Mouse (Mus musculus): ENCODE data around the gene Zmym6.
A peak's percentile ranks its signal among the peaks of the same experiment; 100 is the strongest.

Gene Zmym6

GRCm38 (mm10) chr4:127124331-127124730 is 47.1 kb downstream of the Zmym6 start:
- no peak for DNase-seq (ENCODE audit: low spot score)

DNA sequence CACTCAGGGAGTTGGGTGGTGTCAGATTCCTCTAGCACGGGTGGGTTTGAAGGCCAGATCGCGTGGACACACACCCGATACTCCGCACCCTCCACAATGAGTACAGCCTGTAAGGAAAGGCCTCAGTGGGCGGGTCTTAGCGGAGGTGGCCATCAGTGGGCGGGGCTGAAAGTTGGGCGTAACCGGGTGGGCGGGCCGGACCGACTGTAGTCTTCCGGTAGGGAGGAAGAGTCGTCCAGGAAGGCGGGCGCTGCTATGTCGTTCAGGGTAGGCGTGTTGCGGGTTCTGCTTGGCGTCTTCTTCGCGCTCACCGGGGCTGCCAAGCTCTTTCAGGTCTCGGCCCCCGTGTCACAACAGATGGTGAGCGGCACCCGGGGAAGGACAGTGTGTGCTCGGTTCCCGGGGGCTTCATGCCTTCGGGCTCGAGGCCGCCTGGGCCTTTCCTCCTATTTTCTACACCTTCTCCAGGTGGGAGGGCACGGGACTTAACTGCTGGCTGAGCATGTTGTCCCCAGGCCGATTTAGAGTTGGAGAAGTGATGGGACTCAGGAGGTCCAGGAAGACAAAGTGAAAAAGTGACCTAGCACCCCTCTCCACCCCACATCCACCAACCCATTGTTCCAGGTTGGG is 48.8 kb downstream of the Zmym6 start:
- peak; percentile 93 for DNase-seq (ENCODE audit: low spot score)

GRCm38 (mm10) chr4:127134687-127135086 is 57.5 kb downstream of the Zmym6 start:
- DNase-seq (ENCODE audit: low spot score), result no peak

DNA sequence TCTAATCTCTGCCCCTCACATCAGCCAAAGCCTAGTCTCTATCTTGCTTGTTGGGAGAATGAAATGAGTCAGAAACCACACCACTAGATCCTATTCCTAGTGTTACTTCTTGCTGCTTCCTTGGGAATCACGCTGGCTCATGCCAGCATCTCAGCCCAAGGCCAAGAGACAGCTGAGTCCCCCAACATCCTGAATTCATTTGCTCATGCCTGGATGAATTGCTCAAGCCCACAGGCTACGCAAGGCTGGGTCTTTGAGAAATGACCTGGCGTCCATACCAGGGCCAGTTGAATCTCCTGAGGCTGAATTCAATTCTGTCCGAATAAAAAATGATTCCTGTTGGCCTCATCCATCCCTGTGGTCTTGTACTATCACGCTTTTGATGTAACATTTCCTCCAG is 60.4 kb downstream of the Zmym6 start:
- no peak for DNase-seq (ENCODE audit: low spot score)

- DNase-seq (ENCODE audit: low spot score), result no peak
Measured at GRCm38 (mm10) chr4:127138486-127138885, 61.3 kb downstream of the Zmym6 start.

DNA sequence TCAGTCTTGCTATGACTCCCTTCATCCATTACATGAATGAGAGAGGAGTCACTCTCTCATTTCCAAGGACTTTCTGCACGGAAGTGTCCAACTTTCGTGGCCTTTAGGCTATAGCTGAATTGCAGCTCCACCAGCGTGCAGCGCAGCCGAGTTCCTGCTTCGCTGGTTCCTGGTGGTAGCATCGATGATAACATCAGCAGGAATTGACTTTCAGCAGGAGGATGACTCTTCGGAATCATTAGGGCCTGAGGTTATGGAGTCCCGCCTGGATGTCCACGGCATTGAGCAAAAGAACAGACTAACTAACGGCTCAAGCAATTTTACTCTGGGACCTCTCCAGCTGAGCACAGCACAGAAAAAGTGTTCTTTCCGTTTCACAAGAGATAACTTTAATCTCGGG is 72.8 kb downstream of the Zmym6 start:
- DNase-seq (ENCODE audit: low spot score), result no peak

DNA sequence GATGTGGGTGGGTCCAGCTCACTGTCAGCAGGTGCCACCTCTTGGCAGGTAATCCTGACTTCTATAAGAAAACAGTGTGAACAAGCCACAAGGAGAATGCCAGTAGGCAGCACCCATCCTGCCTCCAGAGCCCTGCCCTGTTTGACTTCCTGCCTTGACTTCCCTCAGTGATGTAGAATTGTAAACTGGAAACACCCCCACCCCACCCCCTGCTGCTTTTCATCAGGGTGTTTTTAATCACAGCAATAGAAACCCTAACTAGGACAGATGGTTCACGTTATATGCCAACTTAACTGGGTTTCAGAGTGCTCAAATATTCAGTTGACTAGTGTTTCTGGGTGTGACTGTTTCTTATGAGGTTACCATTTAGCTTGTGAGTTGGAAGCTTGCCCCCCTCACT is 76.2 kb downstream of the Zmym6 start:
- DNase-seq (ENCODE audit: low spot score), result no peak

GRCm38 (mm10) chr4:127155757-127156156 is 78.6 kb downstream of the Zmym6 start:
- DNase-seq (ENCODE audit: low spot score), result no peak

GRCm38 (mm10) chr4:127157746-127158145 is 80.6 kb downstream of the Zmym6 start:
- DNase-seq (ENCODE audit: low spot score), result no peak

- DNase-seq (ENCODE audit: low spot score), result no peak
Measured at GRCm38 (mm10) chr4:127163926-127164325, 86.7 kb downstream of the Zmym6 start.

GRCm38 (mm10) chr4:127167096-127167495 is 89.9 kb downstream of the Zmym6 start:
- DNase-seq (ENCODE audit: low spot score), result no peak

- DNase-seq (ENCODE audit: low spot score), result no peak
Measured at GRCm38 (mm10) chr4:127167731-127168130, 90.5 kb downstream of the Zmym6 start.

DNA sequence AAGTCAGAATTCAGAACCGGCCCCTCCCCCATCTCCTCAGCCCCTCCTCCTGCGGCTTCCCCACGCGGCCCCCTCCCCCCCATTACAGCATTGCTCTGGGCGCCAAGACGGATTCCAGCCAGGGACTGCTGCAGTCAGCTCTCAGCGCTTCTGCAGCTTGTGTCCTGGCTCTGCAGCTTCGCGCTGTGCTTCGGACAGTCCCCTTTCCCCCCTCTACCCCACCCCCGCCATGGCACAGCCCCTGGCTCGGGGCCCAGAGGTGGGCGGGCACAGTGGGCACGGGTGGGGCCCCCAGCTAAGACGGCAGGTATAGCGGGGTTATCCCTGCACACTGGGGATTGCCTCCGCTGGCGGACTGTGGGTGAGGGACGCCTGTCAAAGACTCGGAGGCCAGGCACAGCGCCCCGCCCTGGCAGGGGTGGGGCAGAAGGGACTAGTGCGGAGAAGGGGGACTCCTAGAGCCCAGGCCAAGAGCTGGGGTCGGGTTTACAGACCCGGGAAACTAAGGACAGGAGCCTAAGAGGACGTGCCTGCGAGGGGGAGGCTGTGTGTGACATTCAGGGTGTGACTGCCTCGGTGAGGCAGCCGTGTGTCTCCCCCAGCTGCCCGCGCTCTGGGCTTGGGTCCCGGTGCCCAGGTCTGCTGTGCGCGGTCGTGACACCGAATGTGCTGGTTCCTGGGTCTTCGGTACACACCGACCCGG is 91.2 kb downstream of the Zmym6 start:
- peak; percentile 63 for DNase-seq (ENCODE audit: low spot score)

DNA sequence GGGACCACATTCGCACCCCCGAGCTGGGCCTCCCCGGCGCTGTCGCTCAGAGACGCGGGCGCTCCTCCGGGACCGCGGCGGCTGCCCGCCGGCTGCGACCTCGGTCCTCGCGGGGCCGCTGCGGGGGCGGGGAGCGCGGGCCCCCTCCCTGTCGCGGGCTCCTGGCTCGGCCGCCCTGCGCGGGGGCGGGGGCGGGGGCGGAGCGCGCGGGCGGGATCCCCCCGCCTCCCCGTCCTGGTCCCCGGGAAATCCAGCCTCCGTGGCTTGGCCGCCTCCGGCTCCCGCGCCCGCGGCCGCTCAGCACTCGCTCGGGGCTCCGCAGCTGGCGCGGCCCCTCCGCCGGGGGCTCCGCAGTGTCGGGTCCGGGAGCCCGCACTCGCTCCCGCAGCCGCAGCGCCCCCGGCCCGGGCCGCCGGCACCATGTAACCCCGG is 91.7 kb downstream of the Zmym6 start, which contains the start of gene Dlgap3:
Dlgap3 (plus strand) TSS at position 291 of the 432 bp plus-strand sequence.
- DNase-seq (ENCODE audit: low spot score), result peak; percentile 69

GRCm38 (mm10) chr4:127169346-127170221 is 92.4 kb downstream of the Zmym6 start:
- peak; percentile 76 for DNase-seq (ENCODE audit: low spot score)

- no peak for DNase-seq (ENCODE audit: low spot score)
Measured at GRCm38 (mm10) chr4:127170866-127171265, 93.7 kb downstream of the Zmym6 start.

GRCm38 (mm10) chr4:127171341-127171905 is 94.2 kb downstream of the Zmym6 start:
- DNase-seq (ENCODE audit: low spot score), result no peak

DNA sequence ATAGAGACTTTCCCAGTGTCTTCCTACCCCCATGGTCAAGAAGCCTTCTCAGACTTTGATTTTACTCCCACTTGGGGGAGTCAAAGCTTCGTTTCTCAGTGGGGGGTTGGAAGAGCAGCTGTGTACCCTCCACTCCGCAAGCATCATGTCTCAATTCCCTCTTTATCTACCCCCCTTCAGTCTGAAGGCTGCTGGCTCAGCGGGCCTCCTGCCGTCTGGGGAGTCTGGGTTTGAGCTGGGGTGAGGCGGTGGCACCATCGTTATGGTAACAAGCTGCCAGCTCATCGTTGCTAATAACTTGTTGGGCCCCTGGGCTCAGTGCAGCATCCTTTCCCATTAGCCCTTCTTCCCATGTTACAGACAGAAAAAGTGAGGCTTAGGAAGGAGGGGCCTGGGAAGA is 94.9 kb downstream of the Zmym6 start:
- no peak for DNase-seq (ENCODE audit: low spot score)

- no peak for DNase-seq (ENCODE audit: low spot score)
Measured at GRCm38 (mm10) chr4:127172614-127173013, 95.4 kb downstream of the Zmym6 start.

DNA sequence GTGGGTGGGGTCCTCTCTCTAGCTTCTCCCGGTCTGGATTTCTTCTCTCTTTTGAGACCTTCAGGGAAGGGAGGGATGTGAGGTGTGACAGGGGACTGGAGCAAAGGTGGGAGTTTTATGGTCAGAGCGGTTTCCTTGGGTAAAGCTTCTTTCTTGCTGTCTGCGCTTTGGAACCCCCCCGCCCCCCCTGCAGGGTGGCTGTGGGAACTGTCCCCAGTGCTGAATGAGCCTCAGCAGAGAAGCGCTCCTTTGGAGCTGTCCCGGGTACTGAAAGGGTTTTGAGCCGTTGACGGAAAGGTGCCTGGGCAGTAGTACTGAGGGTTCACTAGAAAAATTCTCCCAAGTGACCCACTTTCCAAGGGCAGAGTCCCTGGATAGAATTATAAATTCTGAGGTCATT is 96.3 kb downstream of the Zmym6 start:
- peak; percentile 56 for DNase-seq (ENCODE audit: low spot score)

All from yolk sac, embryonic 10.5 days (tissue).